Mouse (Mus musculus): ENCODE measurements around the gene Bach1.

DNA sequence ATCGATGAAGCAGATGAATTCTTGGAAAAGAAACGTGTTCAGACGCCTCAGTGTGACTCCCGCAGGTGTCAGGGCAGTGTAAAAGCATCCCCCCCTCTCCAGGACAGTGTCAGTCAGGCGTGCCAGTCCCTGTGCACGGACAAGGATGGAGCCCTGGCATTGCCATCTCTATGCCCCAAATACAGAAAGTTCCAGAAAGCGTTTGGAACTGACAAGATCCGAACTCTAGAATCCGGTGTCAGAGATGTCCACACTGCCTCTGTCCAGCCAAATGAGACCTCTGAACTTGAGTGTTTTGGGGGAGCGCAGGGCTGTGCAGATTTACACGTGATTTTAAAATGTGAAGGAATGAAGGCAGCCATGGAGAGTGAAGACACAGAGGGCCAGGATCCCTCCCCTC, 20.3 kb downstream of the Bach1 start:
- TF ChIP-seq GATA1 (IDR thresholded peaks at IDR 0.05; ENCODE audit: low read length): no peak
- no peak for TF ChIP-seq TAL1 (IDR thresholded peaks at IDR 0.05; ENCODE audit: low read length)
